Mouse (Mus musculus) heart, embryonic 14.5 days (tissue): Measurements from ENCODE around the gene Qpctl. TPM values are rescaled to one million over a fixed set of nuclear protein-coding genes. Genes with fewer than 3 reads are reported as not detected.
A peak's percentile ranks its signal among the peaks of the same experiment; 100 is the strongest.

ENCODE experiments used
- ATAC-seq: fragments of 200-750 bp; cut with Nextera tagmentation; 2 replicates; pipeline ENCODE4 v1.8.0; 2017; ENCODE audit warnings: low read depth, moderate TSS enrichment; ENCODE audit not compliant: insufficient number of reproducible peaks, insufficient read depth, low FRiP score
- H3K27ac ChIP-seq, 2 experiments: fragments of 200-500 bp in 1 of 2; fragments of 300-500 bp in 1 of 2; sonication (generic) in 1 of 2; replicated peaks in 1 of 2; 2 replicates each; pipeline ENCODE4 v1.5.1; 2012 to 2014; ENCODE audit warnings: low read depth in 2 of 2, low read length in 2 of 2, control low read depth in 1 of 2, mild to moderate bottlenecking in 1 of 2, mixed read lengths in 1 of 2; ENCODE audit not compliant: control insufficient read depth in 1 of 2, insufficient read depth in 1 of 2
- H3K27me3 ChIP-seq: fragments of 300-500 bp; sonication (generic); 2 replicates; pipeline ENCODE4 v1.6.1; 2014; ENCODE audit warnings: mild to moderate bottlenecking, low read length, control low read depth; ENCODE audit not compliant: control insufficient read depth, insufficient read depth
- H3K36me3 ChIP-seq: fragments of 300-500 bp; sonication (generic); 2 replicates; pipeline ENCODE4 v1.6.1; 2014; ENCODE audit warnings: mild to moderate bottlenecking, control low read depth, low read length, mixed read lengths; ENCODE audit not compliant: control insufficient read depth, insufficient read depth
- H3K4me1 ChIP-seq, 2 experiments: fragments of 200-500 bp in 1 of 2; fragments of 300-500 bp in 1 of 2; sonication (generic) in 1 of 2; 2 replicates each; pipeline ENCODE4 v1.6.1; 2012 to 2014; ENCODE audit warnings: low read length in 2 of 2, control low read depth in 1 of 2, mixed read lengths in 1 of 2; ENCODE audit not compliant: control insufficient read depth in 2 of 2, insufficient read depth in 2 of 2
- H3K4me2 ChIP-seq: fragments of 300-500 bp; sonication (generic); 2 replicates; pipeline ENCODE4 v1.6.1; 2014; ENCODE audit warnings: mild to moderate bottlenecking, low read length
- H3K4me3 ChIP-seq, 2 experiments: fragments of 200-500 bp in 1 of 2; fragments of 300-500 bp in 1 of 2; sonication (generic) in 1 of 2; 2 replicates each; pipeline ENCODE4 v1.5.1; 2012 to 2014; ENCODE audit warnings: low read length in 2 of 2, mild to moderate bottlenecking in 2 of 2, control low read depth in 1 of 2, low read depth in 1 of 2, moderate library complexity in 1 of 2; ENCODE audit not compliant: control insufficient read depth in 1 of 2, insufficient read depth in 1 of 2
- H3K9ac ChIP-seq: fragments of 300-500 bp; sonication (generic); 2 replicates; pipeline ENCODE4 v1.6.1; 2014; ENCODE audit warnings: mild to moderate bottlenecking, low read length
- H3K9me3 ChIP-seq: fragments of 300-500 bp; sonication (generic); 2 replicates; pipeline ENCODE4 v1.6.1; 2016; ENCODE audit warnings: low read length, control low read depth; ENCODE audit not compliant: control insufficient read depth
- WGBS: fragments of 180-500 bp; shearing (Covaris S2); extraction: QIAGEN DNeasy Blood & Tissue Kit; methylation state at CpG from one replicate; pipeline ENCODE4 v1.1.7; 2014; 5-methylcytosine and 5-hydroxymethylcytosine counted together
- polyA plus RNA-seq: library from polyadenylated mRNA; unstranded; fragments of >200 nt; fragmentation: Nextera tagmentation; extraction: Ambion mirVana; gene quantifications from 2 replicates; pipeline ENCODE4 v1.2.1, GENCODE M21; 2014

The Qpctl gene
- polyA plus RNA-seq, 1 experiment from 2014 or later, result 7.0 TPM

DNA sequence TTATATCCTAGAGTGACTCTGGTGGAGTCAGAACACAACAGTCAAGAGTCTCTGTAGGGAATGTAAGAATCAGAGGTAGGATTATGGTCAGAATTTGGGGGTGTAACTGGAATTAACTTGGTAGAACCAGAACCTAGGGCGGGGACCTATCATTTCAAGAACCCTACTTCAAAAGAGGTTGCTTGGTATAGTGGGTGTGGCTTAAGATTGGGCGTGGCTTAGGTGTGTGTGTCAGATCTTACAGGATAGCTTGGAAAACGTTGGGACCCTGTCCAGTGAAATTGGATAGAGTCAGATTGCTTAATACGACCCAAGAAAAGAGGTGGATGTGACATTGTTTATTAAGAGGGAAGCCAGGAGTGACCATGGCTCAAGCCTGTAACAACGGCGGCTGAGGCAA lies 30.8 kb upstream of the Qpctl start:
- Histone ChIP-seq H3K9me3 (peaks cover 3% of the 10 kb centered on the region; the same call in 1 of the 2 replicates), H3K4me1 (peaks cover 11 to 27% of the 10 kb centered on the region in 2 experiments), H3K27ac (no peak overlapping the region), H3K36me3 (no peaks in the 10 kb centered on the region; the same call in 1 of the 2 replicates), H3K27me3 (peaks cover 44% of the 10 kb centered on the region), H3K9ac (no peak overlapping the region), H3K4me2 (no peak overlapping the region; the same call in 1 of the 2 replicates), H3K4me3 (no peak overlapping the region)
- 41% methylated on average over 6 of the region's 6 CpGs for WGBS
- ATAC-seq, result no peak

DNA sequence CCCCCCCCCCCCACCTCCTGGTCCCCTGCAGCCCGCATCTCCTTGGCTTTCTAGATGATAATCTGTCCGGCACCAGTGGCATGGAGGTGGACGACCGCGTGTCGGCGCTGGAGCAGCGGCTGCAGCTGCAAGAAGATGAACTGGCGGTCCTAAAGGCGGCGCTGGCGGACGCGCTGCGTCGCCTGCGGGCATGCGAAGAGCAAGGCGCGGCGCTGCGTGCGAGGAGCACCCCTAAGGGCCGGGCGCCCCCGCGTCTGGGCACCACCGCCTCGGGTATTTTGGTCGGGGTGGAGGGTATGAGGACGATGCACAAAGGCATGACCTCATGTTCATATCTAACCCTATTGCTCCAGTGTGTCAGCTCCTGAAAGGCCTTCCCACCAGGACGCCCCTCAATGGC lies 30.1 kb upstream of the Qpctl start:
- Histone ChIP-seq H3K9ac (peak overlapping the region; percentile 4; the same call in 1 of the 2 replicates), H3K27me3 (peaks cover 44% of the 10 kb centered on the region), H3K4me3 (peak overlapping the region in 1 of 2 experiments; percentile 5; a peak in 1 of 4 replicates), H3K4me1 (peaks cover 4 to 20% of the 10 kb centered on the region in 2 experiments; a peak in 3 of 4 replicates), H3K36me3 (no peaks in the 10 kb centered on the region; the same call in 1 of the 2 replicates), H3K27ac (no peak overlapping the region), H3K4me2 (peak overlapping the region; percentile 53), H3K9me3 (peaks cover 3% of the 10 kb centered on the region; the same call in 1 of the 2 replicates)
- no peak for ATAC-seq
- 0% methylated on average over 32 of the region's 32 CpGs for WGBS

DNA sequence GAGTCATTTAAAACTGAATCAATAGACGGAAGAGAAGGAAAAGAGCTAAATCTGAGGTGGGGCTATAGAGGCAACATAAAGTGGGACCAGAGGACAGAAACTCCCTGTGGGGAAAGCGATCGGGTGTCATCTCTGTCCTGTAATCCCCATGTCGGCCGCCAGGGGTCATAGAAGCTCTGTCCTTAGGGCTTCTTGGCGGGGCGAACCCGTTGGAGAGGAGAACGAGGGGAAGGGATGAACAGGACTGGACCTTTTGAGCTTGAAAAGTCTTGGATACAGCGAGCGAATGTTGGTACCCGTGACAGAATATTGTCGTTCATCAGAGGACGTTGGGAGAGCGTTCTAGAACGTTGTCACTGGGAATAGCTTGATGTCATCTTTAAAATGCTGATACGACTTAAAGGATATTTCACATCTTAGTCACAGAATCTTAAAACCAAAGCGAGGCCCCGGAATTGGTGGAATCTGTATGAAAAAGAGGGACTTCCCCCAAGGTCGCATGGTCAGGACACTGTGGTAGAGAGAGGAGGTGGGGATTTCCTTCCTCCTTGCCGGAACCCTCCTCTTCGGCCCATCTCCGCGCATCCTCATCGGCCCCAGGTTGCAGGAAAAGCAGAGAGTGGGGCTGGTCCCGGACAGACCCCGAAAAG lies 29.5 kb upstream of the Qpctl start:
- H3K4me3 ChIP-seq, result peak overlapping the region in 1 of 2 experiments; percentile 5; a peak in 1 of 4 replicates
- H3K36me3 ChIP-seq, result no peaks in the 10 kb centered on the region; the same call in 1 of the 2 replicates
- 6% methylated on average over 27 of the region's 27 CpGs for WGBS
- H3K9me3 ChIP-seq, result peaks cover 3% of the 10 kb centered on the region; the same call in 1 of the 2 replicates
- no peak for ATAC-seq
- H3K4me1 ChIP-seq, result peaks cover 4 to 17% of the 10 kb centered on the region in 2 experiments; a peak in 2 of 4 replicates
- no peak overlapping the region for H3K27ac ChIP-seq
- H3K4me2 ChIP-seq, result peak overlapping the region; percentile 53
- peaks cover 44% of the 10 kb centered on the region for H3K27me3 ChIP-seq
- no peak overlapping the region for H3K9ac ChIP-seq

DNA sequence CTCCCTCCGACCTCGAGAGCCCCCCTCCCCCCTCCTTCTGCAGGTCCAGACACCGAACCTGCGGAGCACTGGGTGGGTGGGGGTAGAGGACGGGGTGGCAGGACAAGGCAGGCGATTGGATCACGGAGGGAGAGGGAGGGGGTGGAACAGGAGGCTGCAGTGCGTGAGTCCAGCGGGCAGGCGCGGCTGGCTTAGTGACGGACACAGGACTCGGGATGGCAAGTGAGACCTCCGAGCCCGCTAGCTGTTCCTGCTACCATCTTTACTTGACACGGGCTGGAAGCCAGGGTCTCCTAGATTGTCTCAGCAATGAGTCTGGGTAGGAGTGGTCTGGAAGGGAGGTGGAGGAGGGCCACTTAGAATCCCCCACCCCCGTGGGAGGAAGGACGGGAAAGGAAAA lies 28.9 kb upstream of the Qpctl start:
- Histone ChIP-seq H3K9ac (peak overlapping the region; percentile 5; the same call in 1 of the 2 replicates), H3K27me3 (peaks cover 44% of the 10 kb centered on the region), H3K9me3 (peaks cover 3% of the 10 kb centered on the region; the same call in 1 of the 2 replicates), H3K4me1 (peaks cover 4 to 17% of the 10 kb centered on the region in 2 experiments; a peak in 2 of 4 replicates), H3K27ac (no peak overlapping the region), H3K36me3 (no peaks in the 10 kb centered on the region), H3K4me2 (peak overlapping the region; percentile 53; the same call in 1 of the 2 replicates), H3K4me3 (peak overlapping the region in 1 of 2 experiments; percentile 3; a peak in 1 of 4 replicates)
- WGBS, result 7% methylated on average over 18 of the region's 18 CpGs
- no peak for ATAC-seq

DNA sequence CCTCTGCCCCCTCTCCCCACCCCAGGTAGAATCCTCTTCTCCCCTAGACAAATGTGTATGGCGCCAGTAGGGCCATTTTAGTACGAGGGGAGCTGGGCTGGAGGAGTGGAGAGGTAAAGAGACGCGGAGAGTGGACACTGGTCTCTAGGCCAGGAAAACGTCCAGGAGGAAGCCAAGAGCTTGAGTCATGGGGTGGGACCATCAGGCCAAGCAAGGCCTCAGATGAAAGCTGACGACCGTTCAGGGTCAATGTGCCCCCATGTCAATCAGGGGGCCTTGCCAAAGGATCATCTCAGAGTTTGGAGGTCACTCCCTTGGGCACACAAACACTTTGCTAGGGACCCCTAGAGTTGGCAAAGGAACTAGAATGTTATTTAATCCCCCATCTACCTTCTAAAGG lies 28.1 kb upstream of the Qpctl start:
- H3K9me3 ChIP-seq, result peaks cover 3% of the 10 kb centered on the region; the same call in 1 of the 2 replicates
- H3K4me2 ChIP-seq, result no peak overlapping the region
- no peak overlapping the region for H3K9ac ChIP-seq
- H3K36me3 ChIP-seq, result no peaks in the 10 kb centered on the region
- ATAC-seq, result no peak
- H3K27me3 ChIP-seq, result peaks cover 44% of the 10 kb centered on the region
- peaks cover 10 to 25% of the 10 kb centered on the region in 2 experiments for H3K4me1 ChIP-seq
- H3K4me3 ChIP-seq, result no peak overlapping the region
- H3K27ac ChIP-seq, result no peak overlapping the region
- WGBS, result 71% methylated on average over 7 of the region's 7 CpGs

DNA sequence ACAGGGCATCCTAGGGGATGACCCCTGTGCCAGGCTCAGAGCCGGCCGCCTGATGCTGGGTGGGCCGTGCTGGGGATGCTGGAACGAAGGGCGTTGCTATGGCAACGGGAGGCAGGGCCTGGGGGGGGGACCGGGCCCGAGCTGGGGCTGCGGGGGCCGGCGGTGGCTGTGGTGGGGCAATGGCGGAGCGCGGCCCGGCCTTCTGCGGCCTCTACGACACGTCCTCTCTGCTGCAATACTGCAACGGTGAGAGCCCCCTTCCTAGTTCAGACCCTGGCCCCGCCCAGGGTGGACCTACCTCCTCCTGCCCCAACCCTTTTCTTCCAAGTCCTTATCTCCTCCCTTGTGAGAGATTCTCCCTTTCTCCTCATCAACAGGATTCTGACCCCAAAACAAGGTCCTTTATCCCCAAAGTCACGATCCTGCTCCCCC lies 27.4 kb upstream of the Qpctl start:
- no peak overlapping the region for H3K9ac ChIP-seq
- H3K9me3 ChIP-seq, result peaks cover 3% of the 10 kb centered on the region; the same call in 1 of the 2 replicates
- 9% methylated on average over 21 of the region's 21 CpGs for WGBS
- peaks cover 17 to 28% of the 10 kb centered on the region in 2 experiments for H3K4me1 ChIP-seq
- peak overlapping the region; percentile 41 for H3K4me2 ChIP-seq
- peak overlapping the region in 1 of 2 experiments; percentile 14; a peak in 2 of 4 replicates for H3K4me3 ChIP-seq
- no peak overlapping the region for H3K27ac ChIP-seq
- ATAC-seq, result no peak
- H3K36me3 ChIP-seq, result no peaks in the 10 kb centered on the region
- H3K27me3 ChIP-seq, result peaks cover 44% of the 10 kb centered on the region

DNA sequence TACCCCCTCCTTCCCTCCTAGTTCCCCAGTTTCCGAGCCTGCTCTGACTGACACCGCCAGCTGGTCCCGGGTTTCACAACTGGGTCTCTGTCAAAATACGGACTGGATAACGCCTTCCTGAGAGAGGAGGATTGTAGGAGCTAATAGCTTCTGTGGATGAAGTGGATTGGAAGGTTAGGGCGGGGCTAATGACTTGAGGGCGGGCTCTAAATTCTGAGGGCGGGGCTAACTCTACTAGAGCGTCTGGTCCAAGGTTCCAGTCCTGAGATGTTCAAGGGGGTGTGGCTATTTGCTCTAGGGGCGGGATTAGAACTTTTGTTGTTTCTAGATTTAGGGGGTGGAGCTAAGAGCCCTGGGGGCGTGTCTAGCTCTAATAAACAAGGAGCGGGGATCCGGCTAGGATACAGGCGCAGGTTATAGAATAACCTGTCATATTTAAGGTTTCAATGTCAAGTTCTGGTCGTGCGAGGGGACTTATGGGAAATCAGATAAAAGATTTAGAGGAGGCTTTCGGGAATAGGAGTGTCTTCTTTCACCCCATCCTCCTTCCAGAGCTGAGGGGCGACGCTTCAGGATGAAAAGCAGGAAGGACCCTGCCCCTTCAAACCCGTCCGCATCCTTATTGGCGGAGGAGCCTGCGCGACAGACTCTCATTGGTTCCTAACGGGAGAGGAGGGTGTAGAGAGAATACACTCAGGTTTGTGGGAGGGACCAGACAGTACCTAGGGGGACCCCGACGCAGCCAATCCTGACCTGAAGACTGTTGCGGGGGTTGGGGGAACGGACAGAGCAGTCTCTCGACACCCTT lies 26.8 kb upstream of the Qpctl start, which contains the start of gene Eml2:
TSS of gene Eml2 (plus strand) at position 714 of the 808 bp plus-strand sequence.
- no peak within 1 kb of the TSS for H3K27ac ChIP-seq
- peaks cover 44% of the 10 kb centered on the region for H3K27me3 ChIP-seq
- ATAC-seq, result no peak
- H3K9me3 ChIP-seq, result peaks cover 3% of the 10 kb centered on the region; the same call in 1 of the 2 replicates
- peaks cover 17 to 29% of the 10 kb centered on the region in 2 experiments for H3K4me1 ChIP-seq
- H3K4me2 ChIP-seq, result peak within 1 kb of the TSS; percentile 41
- peak within 1 kb of the TSS in 1 of 2 experiments; percentile 14; a peak in 2 of 4 replicates for H3K4me3 ChIP-seq
- H3K9ac ChIP-seq, result no peak within 1 kb of the TSS
- H3K36me3 ChIP-seq, result no peaks in the 10 kb centered on the region
- 2% methylated on average over 30 of the region's 30 CpGs for WGBS
